Comparison of ENCODE assay signal across 8 mouse cellular contexts in genomic region chr3:37420072-37420471, GRCm38 (mm10). TPM values are rescaled to one million over a fixed set of nuclear protein-coding genes. Genes with fewer than 3 reads are reported as not detected.
A peak's percentile ranks its signal among the peaks of the same experiment; 100 is the strongest.
DNase-seq lines count a peak whose midpoint lies in the region; ATAC-seq lines count a peak whose summit lies in the region.

Nudt6 (minus strand) TSS chr3:37420211.

- H3K36me3 ChIP-seq in hindbrain, embryonic 15.5 days, result 0 out of 2 replicates have a peak, but pooled peaks cover 2% of the 10 kb centered on the region

- WGBS in hindbrain, embryonic 15.5 days, result under 1% methylated on average over 50 of the region's 50 CpGs

- H3K4me1 ChIP-seq in hindbrain, embryonic 15.5 days (replicated peaks), result peaks cover 24% of the 10 kb centered on the region

- H3K27ac ChIP-seq in hindbrain, embryonic 15.5 days (replicated peaks), result peak within 1 kb of the TSS; percentile 96

- peak within 1 kb of the TSS; percentile 95 for H3K4me2 ChIP-seq in hindbrain, embryonic 15.5 days

- peak; percentile 94 for DNase-seq in R1 (ENCODE audit: low read depth, low spot score)
- DNase-seq in cerebellum, postnatal 25 days, result peak; percentile 93 to 94
- DNase-seq in frontal cortex, postnatal 36 days (ENCODE audit: low spot score in 2 of 2), result peak; percentile 90 to 93
- DNase-seq in left cerebral cortex, adult 11 months (ENCODE audit: low spot score), result peak; percentile 76
- DNase-seq in lung, postnatal 4 days, result peak; percentile 94 to 95
- DNase-seq in retina, postnatal 7 days (ENCODE audit: low read depth, low spot score), result peak; percentile 88
- peak; percentile 91 for DNase-seq in urinary bladder, adult 2 months (ENCODE audit: low spot score)

- H3K9ac ChIP-seq in hindbrain, embryonic 15.5 days, result peak within 1 kb of the TSS; percentile 81

- peak; percentile 81 for ATAC-seq in hindbrain, embryonic 15.5 days (ENCODE audit: low FRiP score, low read depth)

- H3K4me3 ChIP-seq in hindbrain, embryonic 15.5 days, result peak within 1 kb of the TSS; percentile 74

- no peaks in the 10 kb centered on the region for H3K9me3 ChIP-seq in hindbrain, embryonic 15.5 days

- no peaks in the 10 kb centered on the region for H3K27me3 ChIP-seq in hindbrain, embryonic 15.5 days

RNA-seq across cellular contexts. Expression of gene Nudt6, which starts in this region (rescaled TPM):
- 7.3 and 8.8 TPM in 2 replicates for polyA plus RNA-seq in hindbrain, embryonic 15.5 days (2015; fragmentation: Nextera tagmentation; extraction: Ambion mirVana)
- polyA plus RNA-seq in urinary bladder, adult 2 months (2012; rRNA removed), result 12.8 and 13.4 TPM in 2 replicates

Comparison
In these comparisons a context has a peak if more than half of its experiments do, and no peak if none do; other contexts are left out.
1. Peak in every context shown above with its lines: DNase-seq, ATAC-seq, H3K4me3 ChIP-seq and H3K27ac ChIP-seq.